Mouse (Mus musculus) layer of hippocampus, postnatal 14 days (tissue): Measurements from ENCODE around the gene Nf1. TPM values are rescaled to one million over a fixed set of nuclear protein-coding genes. Genes with fewer than 3 reads are reported as not detected.
"Not testable (repeated sequence)": the region's sequence is repeated elsewhere in the genome, so short reads cannot be mapped to it uniquely, and the experiment has no call there.

Experiments used
- DNase-seq, 2 experiments: peaks; one replicate each; pipeline ENCODE4 v3.0.0; 2021 to 2022; ENCODE audit warnings: low spot score in 2 of 2, mixed read lengths in 1 of 2
- long read RNA-seq, 2 experiments: library from polyadenylated mRNA; stranded (forward); transcript quantifications; one replicate each; pipeline ENCODE4 v2.0.0; 2021
- total RNA-seq, 2 experiments: library from RNA; stranded (reverse); gene quantifications; 2 replicates each; pipeline ENCODE4 v1.2.3; 2021

Nf1 gene
- total RNA-seq = 100 to 1,000 TPM; 111 to 119 TPM
- long read RNA-seq, experiment 1, partial matches to known transcripts = 0 of 2 reads
- long read RNA-seq, experiment 1, other reads (novel, unspliced or antisense) = 2 of 2 reads
- long read RNA-seq, experiment 2, partial matches to known transcripts = 0 of 2 reads
- long read RNA-seq, experiment 2, other reads (novel, unspliced or antisense) = 2 of 2 reads

- peak; percentile 95 to 97 for DNase-seq
Measured at GRCm38 (mm10) chr11:79339234-79339807, at the start of gene Nf1. Nf1 (plus strand) TSS chr11:79339693.

- DNase-seq = peak in 1 of 2 experiments; percentile 39
Measured at GRCm38 (mm10) chr11:79290473-79290872, 49.0 kb upstream of the Nf1 start.

GRCm38 (mm10) chr11:79291651-79292050, 47.8 kb upstream of the Nf1 start:
- DNase-seq = no peak

- DNase-seq = no peak
Measured at GRCm38 (mm10) chr11:79292130-79292529, 47.4 kb upstream of the Nf1 start.

- no peak for DNase-seq
Measured at GRCm38 (mm10) chr11:79293025-79293424, 46.5 kb upstream of the Nf1 start.

GRCm38 (mm10) chr11:79293971-79294370, 45.5 kb upstream of the Nf1 start:
- DNase-seq = no peak

- peak; percentile 43 to 44 for DNase-seq
Measured at GRCm38 (mm10) chr11:79296167-79296566, 43.3 kb upstream of the Nf1 start.

- DNase-seq = no peak
Measured at GRCm38 (mm10) chr11:79296856-79297491, 42.5 kb upstream of the Nf1 start, which contains the start of gene Gm9964. Gm9964 (minus strand) TSS chr11:79296906.

- DNase-seq = no peak
Measured at GRCm38 (mm10) chr11:79299719-79300431, 39.6 kb upstream of the Nf1 start.

- DNase-seq = no peak
Measured at GRCm38 (mm10) chr11:79303109-79303508, 36.4 kb upstream of the Nf1 start.

- not testable (repeated sequence) for DNase-seq
Measured at GRCm38 (mm10) chr11:79304245-79304644, 35.2 kb upstream of the Nf1 start.

- DNase-seq = no peak
Measured at GRCm38 (mm10) chr11:79305697-79306340, 33.7 kb upstream of the Nf1 start.

- DNase-seq = no peak
Measured at GRCm38 (mm10) chr11:79306510-79306909, 33.0 kb upstream of the Nf1 start.

GRCm38 (mm10) chr11:79306996-79307395, 32.5 kb upstream of the Nf1 start:
- peak in 1 of 2 experiments; percentile 14 for DNase-seq

- no peak for DNase-seq
Measured at GRCm38 (mm10) chr11:79307560-79308200, 31.8 kb upstream of the Nf1 start.

- no peak for DNase-seq
Measured at GRCm38 (mm10) chr11:79310467-79310866, 29.0 kb upstream of the Nf1 start.

GRCm38 (mm10) chr11:79316807-79317345, 22.6 kb upstream of the Nf1 start:
- DNase-seq = no peak

- DNase-seq = no peak
Measured at GRCm38 (mm10) chr11:79319807-79320206, 19.7 kb upstream of the Nf1 start.

- no peak for DNase-seq
Measured at GRCm38 (mm10) chr11:79323985-79324685, 15.4 kb upstream of the Nf1 start.

- no peak for DNase-seq
Measured at GRCm38 (mm10) chr11:79325663-79326062, 13.8 kb upstream of the Nf1 start.
